Mouse (Mus musculus): ENCODE results near the gene Acap2. TPM values are rescaled to one million over a fixed set of nuclear protein-coding genes. Genes with fewer than 3 reads are reported as not detected.

Acap2 gene
- polyA plus RNA-seq, 3 experiments from 2014 or later: 10.7 to 13.1 (median 11.1) TPM

DNA sequence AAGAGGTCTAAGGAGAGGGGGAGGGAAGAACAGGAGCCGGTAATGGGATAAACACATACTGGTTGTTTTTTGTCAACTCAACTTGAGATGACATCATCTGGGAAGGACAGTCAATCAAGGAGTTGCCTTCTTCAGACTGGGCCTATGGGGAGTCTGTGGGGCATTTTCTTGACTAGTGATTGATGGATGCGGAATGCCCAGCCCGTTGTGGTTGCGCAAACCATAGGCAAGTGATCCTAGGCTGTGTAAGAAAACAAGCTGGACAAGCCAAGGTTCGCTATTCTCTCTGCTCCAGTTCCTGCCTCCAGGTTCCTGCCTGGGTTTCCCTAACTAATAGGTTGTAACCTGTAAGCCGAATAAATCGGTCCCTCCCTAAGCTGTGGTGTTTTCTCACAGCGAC is 4.1 kb upstream of the Acap2 start:
- ATAC-seq: no peak

DNA sequence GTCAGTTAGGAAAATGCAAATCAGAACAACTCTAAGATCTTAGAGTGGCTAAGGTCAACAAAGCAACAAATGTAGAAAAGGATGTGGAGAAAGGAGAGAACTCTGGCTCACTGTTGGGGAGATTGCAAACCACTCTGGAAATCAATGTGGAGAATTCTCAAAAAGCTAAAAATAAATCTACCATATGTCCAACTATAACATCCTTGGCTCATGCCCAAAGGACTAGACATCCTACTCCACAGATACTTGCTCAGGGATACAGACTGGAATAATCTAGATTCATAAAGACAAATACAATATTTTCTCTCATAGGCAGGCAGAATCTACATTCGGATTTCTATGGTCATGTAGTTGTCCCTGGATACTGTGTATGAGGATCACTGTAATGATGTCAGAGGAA is 3.2 kb upstream of the Acap2 start:
- ATAC-seq: no peak

DNA sequence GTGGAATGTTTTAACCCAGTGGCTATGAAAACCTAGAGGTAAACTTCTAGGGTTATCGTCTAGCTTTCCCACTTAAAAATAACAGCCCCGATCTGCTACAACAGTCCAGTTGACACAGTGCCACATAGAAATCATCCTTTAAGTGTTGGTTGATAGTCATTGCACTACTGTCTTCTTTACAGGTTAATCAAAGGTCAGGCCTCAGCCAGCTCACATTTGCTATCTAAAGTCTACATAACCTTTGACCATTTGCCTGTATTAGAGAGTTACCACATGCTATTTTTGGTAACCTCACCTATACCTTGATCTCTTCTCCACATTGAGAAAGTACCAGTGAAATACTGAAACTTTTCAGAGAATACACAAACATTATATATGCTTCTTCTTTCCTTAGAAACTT is 659 bp upstream of the Acap2 start:
- no peak for ATAC-seq

DNA sequence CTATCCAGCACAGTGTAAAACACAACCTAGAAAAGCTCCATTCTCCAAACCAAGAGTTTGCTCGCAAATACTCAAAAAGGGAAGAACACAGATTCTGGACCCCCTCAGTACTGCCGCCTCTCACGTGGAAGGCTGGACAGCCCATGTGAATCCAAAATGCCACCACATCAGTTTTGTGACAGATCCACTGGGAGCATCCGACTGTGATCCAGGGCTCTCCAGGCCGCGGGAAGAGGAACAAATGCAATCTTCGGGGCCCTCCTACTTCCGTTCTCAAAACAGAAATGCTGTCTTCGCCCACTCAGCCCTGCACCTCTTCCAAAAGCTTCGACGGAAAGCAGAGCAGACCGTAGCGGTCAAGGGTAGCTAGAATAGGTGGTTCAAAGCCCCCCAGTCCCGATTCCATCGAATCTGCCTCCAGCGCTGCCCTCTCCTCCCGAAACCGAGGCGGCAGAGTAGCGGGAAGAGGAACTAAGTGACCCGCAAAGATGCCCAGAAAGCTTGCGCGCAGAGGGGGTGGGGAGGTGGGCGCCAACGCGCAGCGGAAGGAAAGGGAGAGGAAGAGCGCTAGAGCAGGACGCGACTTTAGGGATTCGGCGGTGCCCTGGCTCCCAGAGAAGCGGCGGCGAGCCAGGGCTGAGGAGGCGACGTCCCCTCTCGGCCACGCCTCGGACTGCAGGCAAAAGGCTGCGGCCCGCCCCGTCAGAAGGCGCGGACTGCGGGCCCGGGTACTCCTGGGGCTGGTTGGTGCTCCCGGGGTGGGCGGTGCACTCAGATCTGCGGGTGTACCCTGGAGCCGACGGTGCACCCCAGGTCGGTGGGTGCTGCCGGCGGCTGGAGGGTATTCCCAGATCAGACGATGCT is 887 bp downstream of the Acap2 start:
- peak; percentile 13 for ATAC-seq

DNA sequence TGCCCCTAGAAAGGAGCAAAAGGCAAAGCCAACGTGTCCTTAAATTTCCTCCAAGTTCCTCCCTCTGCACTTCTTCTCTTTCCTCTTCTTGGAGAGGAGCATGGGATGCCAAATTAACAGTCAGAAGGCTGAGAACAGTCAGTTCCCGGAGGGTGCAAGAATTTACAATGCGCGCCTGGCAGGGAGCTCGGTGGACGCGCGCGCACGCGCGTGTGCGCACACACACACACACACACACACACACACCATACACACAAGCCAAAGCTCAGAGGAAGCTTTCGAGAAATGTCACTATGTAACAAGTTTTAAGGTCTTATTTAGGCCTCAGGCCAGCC is 1.5 kb downstream of the Acap2 start:
- ATAC-seq: no peak

DNA sequence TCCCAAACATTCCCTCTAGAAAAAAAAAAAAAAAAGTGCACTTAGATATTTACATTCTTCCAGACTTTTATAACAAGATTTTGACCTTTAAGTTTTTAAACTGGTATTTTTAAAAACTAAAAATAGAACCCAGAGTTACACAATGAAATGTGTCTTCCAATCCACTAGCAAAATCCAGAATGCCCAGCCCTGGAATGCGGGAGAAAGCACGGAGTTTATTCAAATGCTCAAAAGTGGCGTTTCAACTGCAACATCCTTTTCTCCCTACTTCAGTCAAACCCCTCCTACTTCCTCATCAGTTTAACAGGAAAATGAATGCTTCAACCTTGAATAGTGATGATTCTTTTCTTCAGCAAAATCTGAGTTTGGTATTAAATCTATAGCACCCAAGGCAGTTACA is 4.1 kb downstream of the Acap2 start:
- ATAC-seq: no peak

DNA sequence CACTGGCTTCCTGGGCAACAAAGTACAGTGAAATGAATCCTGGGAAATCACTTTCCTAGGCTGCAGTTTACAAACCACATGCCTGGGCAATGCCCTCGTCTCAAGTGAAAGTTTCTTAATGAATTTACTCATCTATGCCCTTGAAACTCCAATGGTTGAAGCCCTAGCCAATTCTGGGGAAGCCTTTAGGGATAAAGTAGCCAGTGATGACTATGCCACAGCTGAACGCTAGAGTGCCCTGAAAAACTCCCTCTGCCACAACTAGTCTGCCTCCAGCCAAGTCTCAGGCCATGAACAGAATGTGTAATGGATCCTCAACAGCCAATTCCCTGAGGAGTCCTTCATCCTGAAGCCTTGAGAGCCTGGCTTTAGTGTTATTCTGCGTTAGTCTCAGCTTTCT is 8.5 kb downstream of the Acap2 start:
- ATAC-seq: no peak

DNA sequence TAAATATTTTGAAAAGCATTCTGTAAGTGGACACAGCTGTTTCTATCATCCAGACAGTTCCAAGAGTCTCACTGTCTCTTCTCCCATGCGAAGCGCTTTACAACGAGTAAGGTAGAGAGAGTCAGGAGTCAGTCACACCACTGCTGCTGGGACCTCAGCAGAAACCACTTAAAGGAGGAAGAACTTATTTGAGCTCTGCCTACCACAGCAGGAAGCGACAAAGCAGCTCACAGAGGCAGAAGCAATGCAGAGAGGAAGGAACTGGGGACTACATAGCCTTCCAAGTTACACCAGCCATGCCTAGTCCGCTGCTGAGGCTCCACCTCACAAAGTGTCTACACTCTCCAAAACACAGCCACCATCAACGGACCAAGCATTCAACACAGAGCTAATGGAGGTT is 9.2 kb downstream of the Acap2 start:
- peak; percentile 92 for ATAC-seq

DNA sequence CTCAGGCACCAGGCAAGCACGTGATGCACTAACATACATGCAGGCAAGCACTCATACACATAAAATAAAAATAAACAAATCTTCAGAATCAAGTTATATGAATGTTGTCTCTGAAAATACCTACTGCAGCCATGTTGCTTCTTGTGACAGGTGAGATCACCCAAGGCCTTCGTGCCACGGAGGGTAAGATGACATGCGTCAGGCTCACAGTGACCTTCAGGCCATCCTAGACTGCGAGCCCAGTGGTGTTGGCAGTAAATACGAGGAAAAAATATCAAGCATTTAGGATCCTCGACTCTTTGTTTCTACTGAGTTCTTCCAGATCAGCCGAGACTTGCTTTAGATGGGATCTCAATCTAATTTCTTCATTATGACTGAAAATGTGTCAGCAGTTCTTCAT is 10.6 kb downstream of the Acap2 start:
- no peak for ATAC-seq

DNA sequence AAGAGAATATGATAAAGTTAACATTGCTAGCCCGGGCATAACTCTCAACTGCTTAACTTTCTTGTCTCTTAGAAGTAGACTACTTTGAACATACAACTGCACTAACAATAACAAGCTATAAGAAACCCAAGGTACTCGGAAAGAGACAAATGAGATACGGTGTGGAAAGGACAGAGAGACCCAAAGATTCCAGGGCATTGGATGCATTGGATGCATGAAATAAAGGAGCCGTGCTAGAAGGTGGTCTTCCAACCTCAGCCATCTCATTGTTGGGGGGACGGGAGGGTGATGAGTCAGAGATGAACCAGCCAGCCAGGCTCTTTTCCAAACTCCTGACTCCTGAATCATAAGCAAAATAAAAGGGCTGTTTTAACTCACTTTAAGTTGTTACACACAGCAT is 11.8 kb downstream of the Acap2 start:
- no peak for ATAC-seq

DNA sequence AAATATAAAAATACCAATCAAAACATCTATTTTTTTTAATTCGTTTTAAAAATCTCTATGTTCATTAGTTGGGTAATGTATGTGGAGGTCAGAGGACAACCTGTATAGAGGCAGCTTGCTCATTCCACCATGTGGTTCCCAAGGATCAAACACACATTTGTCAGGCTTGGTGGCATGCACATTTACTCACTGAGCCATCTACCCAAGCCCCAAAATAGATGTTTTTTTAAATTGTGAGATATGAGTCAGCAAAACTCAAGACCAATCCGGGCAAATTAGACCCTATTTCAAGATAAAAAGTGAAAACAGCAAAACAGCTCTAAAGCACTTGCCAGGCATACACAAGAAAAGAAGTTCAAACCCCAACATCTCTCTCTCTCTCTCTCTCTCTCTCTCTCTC is 12.2 kb downstream of the Acap2 start:
- ATAC-seq: no peak

DNA sequence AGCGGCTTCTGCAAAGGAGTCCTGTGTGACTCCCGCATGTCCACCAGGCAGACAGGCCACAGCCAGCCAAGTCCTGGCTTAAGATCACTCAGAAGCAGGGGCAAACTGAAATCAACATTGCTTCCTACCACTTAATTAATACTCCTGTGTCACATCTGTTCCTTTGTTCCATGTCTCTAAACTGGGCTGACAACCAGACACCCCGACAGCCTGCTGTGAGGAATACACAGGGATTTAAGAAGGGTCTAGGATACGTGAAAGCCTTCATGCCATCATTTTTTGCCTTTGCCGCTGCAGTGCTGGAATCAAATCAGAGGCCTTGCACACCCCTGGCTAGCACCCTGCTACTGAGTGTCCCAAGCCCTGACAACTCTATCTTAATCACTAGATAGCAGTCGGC is 12.8 kb downstream of the Acap2 start:
- ATAC-seq: no peak

DNA sequence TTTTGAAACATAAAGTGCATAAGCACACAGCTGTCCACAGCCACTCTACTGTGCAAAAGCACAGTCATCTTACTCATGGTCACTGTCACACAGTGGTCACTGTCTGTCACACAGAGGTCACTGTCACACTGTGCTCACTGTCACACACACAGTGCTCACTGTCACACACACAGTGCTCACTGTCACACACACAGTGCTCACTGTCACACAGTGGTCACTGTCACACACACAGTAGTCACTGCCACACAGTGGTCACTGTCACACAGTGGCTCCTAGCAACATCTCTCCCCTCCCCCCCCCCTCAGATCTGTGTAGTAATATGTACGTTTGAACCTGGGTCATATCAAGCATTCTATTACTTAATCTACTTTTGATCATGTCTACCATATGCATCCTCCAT is 13.9 kb downstream of the Acap2 start:
- no peak for ATAC-seq

DNA sequence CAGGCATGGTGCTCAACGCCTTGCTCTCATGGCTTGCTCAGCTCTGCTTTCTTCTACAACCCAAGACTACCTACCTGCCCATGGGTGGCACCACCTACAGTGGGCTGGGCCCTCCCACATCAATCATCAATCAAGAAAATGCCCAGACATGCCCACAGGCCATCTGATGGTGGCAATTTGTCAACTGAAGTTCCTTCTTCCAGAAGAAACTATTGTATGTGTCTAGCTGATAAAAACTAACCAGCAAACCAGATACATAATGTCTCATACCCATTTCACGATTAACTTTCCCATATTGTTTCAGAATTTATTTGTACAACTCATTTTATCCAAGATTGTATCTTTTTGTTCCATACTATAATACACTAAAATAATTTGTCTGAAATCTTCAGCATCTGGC is 15.3 kb downstream of the Acap2 start:
- ATAC-seq: no peak

DNA sequence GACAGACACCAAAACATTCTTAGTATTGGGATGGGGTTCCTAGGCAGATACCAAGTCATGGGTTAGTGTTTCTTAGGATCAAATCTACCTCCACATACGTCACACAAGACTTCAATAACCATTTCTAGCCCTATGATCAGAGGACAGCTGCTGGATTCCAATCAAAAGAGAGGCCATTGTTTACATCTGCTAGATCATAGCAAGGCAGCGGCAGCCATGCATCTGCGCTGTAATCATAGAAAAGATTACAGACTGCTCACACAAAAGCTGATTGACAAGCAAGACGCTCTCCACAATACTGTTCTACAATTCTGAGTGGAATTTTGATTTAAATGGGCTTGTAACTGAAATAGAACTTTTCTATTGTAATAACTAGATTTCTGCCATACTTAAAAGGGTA is 16.3 kb downstream of the Acap2 start:
- no peak for ATAC-seq

DNA sequence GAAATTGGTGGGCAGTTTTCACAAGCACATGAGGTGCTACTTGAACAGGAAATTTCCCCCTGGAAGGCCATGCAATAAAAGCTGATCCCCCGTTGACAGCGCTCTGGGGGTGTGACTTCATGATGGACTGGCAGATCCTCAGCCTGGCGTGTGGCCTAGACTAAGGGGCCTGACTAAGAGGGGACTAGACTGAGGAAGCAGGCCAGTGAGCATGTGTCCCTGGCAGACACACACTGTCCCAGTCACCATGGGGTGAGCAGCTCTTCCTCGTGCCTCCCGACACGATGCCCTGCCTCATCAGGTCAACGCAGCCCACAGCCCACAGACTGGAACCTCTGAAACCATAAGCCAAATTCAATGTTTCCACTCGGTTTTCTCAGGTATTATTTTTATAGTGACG is 18.5 kb downstream of the Acap2 start:
- no peak for ATAC-seq

DNA sequence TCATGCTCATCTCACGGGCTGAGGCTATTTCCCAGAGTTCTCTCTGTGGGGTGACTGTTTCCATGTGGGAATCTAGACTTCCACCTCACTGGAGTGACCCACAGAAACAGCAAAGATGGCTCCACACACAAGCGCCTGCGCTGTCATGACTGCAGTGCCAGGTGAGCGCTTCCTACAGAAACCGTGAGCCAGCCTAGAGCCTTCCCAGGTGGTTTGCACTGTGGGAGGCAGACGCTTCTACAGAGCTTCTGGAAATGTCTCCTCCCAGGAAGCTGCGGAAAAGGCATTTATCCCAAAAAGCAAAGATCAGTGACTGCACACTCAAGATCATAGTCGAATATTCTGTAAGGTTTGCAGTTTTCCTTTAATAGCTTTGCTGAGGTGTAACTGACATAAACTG is 20.2 kb downstream of the Acap2 start:
- no peak for ATAC-seq

DNA sequence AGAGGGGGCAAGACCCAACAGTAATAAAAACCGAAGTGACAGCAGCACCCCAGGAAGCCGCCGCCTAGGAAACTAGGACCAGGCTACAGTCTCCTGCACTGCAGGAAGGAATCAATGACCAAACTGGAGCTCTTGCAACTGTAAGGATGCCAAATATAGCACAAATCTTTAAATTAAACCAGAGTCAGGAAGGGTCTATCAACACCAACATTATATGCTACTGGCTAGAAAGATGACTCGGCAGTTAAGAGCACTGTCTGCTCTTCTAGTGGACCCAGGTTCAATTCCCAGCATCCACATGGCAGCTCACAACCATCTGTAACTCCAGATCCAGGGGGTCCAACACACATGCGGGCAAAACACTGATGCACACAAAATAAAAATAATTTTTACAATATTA is 21.7 kb downstream of the Acap2 start:
- ATAC-seq: no peak

DNA sequence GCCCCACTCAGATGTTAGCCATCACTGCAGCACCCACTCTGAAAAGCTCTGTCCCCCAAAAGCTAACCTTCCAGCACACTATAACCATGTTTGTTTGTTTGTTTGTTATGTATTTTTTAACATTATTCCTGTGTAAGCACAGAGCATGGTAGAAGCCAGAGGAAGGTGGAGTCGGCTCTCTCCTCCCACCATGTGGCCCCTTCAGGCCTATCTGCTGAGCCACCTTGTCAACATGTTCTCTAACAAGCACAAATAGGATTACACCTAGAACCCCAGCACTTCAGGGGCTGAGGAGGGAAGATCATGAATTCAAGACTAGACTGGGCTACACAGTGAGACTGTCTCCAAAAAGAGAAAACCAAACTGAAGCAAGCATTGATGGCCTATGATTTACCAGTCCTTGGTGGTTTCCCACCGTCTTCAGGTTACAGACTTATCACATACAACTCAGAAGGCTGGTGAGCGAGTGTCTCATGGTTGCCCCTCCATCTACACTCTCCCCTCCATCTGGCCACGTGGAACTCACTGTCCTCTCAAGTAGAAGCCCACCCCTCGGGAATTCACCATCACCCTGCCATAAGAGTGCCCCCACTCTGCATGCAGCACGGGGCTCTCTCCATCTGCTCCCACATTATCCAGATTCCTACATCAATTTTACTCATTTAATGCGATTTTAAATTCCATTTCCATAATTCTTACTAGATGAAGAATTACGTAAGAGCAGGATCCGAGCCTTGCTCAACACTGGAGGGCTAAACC is 26.0 kb downstream of the Acap2 start:
- no peak for ATAC-seq

DNA sequence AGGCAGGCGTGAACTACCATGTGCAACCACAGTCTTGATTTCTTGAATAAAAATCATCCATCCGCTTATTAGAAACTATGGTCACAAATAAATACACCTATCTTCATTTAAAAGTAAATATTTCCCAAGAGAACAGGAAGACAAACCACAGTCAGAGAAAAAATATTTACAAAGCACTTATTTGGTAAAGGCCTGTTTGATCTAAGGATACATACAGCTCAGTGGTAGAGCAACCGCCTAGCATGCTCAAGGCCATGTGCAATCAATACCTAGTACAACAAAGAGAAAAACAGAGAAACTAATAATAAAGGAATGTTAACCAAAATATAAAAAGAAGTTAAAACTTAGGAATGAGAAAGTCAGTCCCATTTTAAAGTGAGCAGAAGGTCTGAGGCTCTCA is 28.8 kb downstream of the Acap2 start:
- ATAC-seq: no peak

DNA sequence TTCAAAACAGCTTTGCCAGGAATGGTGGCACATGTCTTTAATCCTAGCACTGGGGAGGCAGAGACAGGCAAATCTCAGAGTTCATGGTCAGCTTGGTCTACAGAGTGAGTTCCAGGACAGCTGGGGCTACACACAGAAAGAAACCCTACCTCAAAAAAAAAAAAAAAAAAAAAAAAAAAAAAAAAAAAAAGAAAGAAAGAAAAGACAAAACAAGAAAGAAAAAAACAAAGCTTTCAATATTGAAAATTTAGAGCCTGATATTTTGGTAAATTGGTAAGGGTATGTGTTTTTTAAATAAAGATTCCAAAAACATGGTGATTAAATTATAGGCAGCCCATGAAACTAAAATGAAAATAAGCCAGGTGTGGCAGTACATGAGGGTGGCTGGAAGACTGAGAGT is 29.6 kb downstream of the Acap2 start:
- no peak for ATAC-seq

DNA sequence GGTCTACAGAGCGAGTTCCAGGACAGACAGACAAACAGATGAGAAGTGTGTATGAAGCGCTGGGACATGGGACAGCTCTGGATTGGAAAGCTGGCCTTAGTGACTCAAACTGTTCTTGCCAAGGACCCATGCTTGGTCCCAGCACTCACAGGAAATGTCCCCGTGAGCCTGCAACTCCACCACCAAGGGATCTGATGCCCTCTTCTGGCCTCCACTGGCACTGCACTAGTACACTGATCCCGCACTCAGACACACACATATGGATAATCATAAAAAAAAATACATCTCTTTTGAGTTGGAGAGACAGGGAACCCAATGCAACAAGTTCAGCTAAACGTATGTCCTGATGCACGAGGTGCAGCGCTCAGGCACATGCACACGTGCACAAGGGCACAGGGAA is 30.7 kb downstream of the Acap2 start:
- no peak for ATAC-seq

DNA sequence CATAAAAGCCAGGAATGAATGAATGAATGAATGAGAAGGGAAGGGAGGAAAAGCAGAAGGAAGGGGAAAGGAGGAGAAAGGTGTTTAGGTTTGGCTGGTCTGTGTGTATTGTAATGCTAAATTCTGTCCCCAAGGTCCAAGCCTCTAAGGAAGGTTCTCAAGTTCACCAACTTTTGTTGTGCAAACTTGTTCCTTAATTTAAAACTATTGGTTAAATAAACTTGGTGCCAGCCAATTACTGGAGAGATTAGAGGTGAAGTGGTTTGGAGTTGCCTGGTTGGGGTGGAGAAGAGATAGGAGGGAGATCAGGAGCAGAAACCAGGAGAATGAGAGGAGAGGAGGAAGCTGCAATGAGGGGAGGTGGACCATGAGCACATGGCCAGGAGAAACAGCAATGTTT is 31.4 kb downstream of the Acap2 start:
- no peak for ATAC-seq

DNA sequence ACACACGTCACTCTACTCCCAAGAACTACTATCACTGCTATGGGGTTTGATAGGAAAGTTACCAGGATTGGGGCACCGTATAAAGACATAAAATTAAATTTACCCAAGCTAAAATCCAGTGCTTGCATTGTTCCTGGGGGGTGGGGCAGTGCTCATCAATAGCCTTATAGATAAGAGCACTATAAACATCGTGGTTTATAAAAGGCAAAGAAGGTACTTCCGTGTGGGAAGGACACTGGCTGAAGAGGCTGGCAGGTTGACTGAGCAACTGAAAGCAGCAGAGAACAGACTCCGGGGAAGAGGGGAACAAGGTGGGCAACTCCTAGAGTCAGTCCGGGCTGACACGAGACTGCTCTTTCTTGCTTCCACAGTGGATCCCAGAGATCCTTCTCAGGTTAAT is 33.1 kb downstream of the Acap2 start:
- ATAC-seq: no peak
